In genomic region chr13:100492061-100492787, GRCm38 (mm10) we compare ENCODE assay signal across 8 mouse cellular contexts. TPM values are rescaled to one million over a fixed set of nuclear protein-coding genes. Genes with fewer than 3 reads are reported as not detected.
DNase-seq lines count a peak whose midpoint lies in the region; ATAC-seq and TF ChIP-seq lines count a peak whose summit lies in the region.

Gene Gtf2h2 (minus strand): TSS chr13:100492579.

- WGBS in forebrain, embryonic 14.5 days, result under 1% methylated on average over 48 of the region's 51 CpGs
- under 1% methylated on average over 48 of the region's 51 CpGs for WGBS in neural tube, embryonic 15.5 days

- TF ChIP-seq CTCF in ES-Bruce4 (IDR thresholded peaks at IDR 0.05; ENCODE audit: low read depth, low read length), result peak; percentile 82

- peaks cover 9% of the 10 kb centered on the region; the same call in 1 of the 2 replicates for H3K36me3 ChIP-seq in ES-Bruce4 (ENCODE audit: control insufficient read depth, insufficient read depth, low read length, poor library complexity, severe bottlenecking)
- peaks cover 25% of the 10 kb centered on the region for H3K36me3 ChIP-seq in forebrain, embryonic 14.5 days (ENCODE audit: control insufficient read depth, insufficient read depth, low read length)
- H3K36me3 ChIP-seq in neural tube, embryonic 15.5 days, result peaks cover 20% of the 10 kb centered on the region

- peak; percentile 89 for DNase-seq in forebrain, embryonic 14.5 days (ENCODE audit: low spot score)
- DNase-seq in heart, postnatal 14 days, result peak; percentile 88 to 92
- peak; percentile 81 for DNase-seq in layer of hippocampus, adult 11-12 months (ENCODE audit: low spot score)
- peak; percentile 80 to 82 for DNase-seq in lung, adult 18-20 months
- DNase-seq in testis, postnatal 14 days (ENCODE audit: low spot score), result peak; percentile 85

- TF ChIP-seq POLR2A in ES-Bruce4 (IDR thresholded peaks at IDR 0.05; ENCODE audit: insufficient read depth, low read length), result peak; percentile 56

- intact Hi-C loops in heart, postnatal 14 days (cut with DNase I), result loop anchor here (1.0 kb wide), 2 partner anchors 124 to 172 kb away; partner anchors contain the start of gene Marveld2

- no peaks in the 10 kb centered on the region for H3K9me3 ChIP-seq in ES-Bruce4 (replicated peaks; ENCODE audit: control insufficient read depth, insufficient read depth, low read length, poor library complexity, severe bottlenecking)
- H3K9me3 ChIP-seq in forebrain, embryonic 14.5 days (replicated peaks; ENCODE audit: control insufficient read depth, low read length), result no peaks in the 10 kb centered on the region
- no peaks in the 10 kb centered on the region for H3K9me3 ChIP-seq in neural tube, embryonic 15.5 days (replicated peaks)

- TF ChIP-seq EP300 in ES-Bruce4 (IDR thresholded peaks at IDR 0.05; ENCODE audit: insufficient read depth, low read depth, low read length), result 0 out of 2 replicates have a peak, but pooled peaks have one; percentile 32

- ATAC-seq in cerebellum, adult (ENCODE audit: insufficient number of reproducible peaks, low FRiP score, low TSS enrichment), result peak; percentile 67
- peak; percentile 88 for ATAC-seq in forebrain, embryonic 14.5 days
- peak; percentile 90 for ATAC-seq in neural tube, embryonic 15.5 days (ENCODE audit: low FRiP score)

- H3K27ac ChIP-seq in ES-Bruce4 (ENCODE audit: insufficient read depth, low read length), result no peak within 1 kb of the TSS
- H3K27ac ChIP-seq in forebrain, embryonic 14.5 days (ENCODE audit: low read depth, low read length), result peak within 1 kb of the TSS; percentile 81
- peak within 1 kb of the TSS; percentile 92 for H3K27ac ChIP-seq in neural tube, embryonic 15.5 days (replicated peaks)

- H3K27me3 ChIP-seq in ES-Bruce4 (ENCODE audit: control insufficient read depth, insufficient read depth, low read length, poor library complexity, severe bottlenecking), result no peaks in the 10 kb centered on the region
- H3K27me3 ChIP-seq in forebrain, embryonic 14.5 days (replicated peaks; ENCODE audit: control insufficient read depth, insufficient read depth, low read length), result no peaks in the 10 kb centered on the region
- H3K27me3 ChIP-seq in neural tube, embryonic 15.5 days (replicated peaks), result no peaks in the 10 kb centered on the region

- peak within 1 kb of the TSS; percentile 89 for H3K4me3 ChIP-seq in ES-Bruce4 (ENCODE audit: low read depth, low read length)
- peak within 1 kb of the TSS; percentile 68 for H3K4me3 ChIP-seq in forebrain, embryonic 14.5 days (ENCODE audit: low read depth, low read length)
- H3K4me3 ChIP-seq in neural tube, embryonic 15.5 days (replicated peaks), result peak within 1 kb of the TSS; percentile 98

- peak within 1 kb of the TSS; percentile 71 for H3K9ac ChIP-seq in ES-Bruce4 (ENCODE audit: low read depth, poor library complexity, severe bottlenecking)
- peak within 1 kb of the TSS; percentile 72 for H3K9ac ChIP-seq in forebrain, embryonic 14.5 days (ENCODE audit: low read length)
- H3K9ac ChIP-seq in neural tube, embryonic 15.5 days (replicated peaks), result peak within 1 kb of the TSS; percentile 86

- H3K4me1 ChIP-seq in ES-Bruce4 (ENCODE audit: control insufficient read depth, insufficient read depth, low read length), result no peaks in the 10 kb centered on the region
- H3K4me1 ChIP-seq in forebrain, embryonic 14.5 days (ENCODE audit: control insufficient read depth, insufficient read depth, low read length), result peaks cover 4% of the 10 kb centered on the region
- peaks cover 16% of the 10 kb centered on the region for H3K4me1 ChIP-seq in neural tube, embryonic 15.5 days

- peak within 1 kb of the TSS; percentile 64 for H3K4me2 ChIP-seq in forebrain, embryonic 14.5 days (ENCODE audit: low read length)
- H3K4me2 ChIP-seq in neural tube, embryonic 15.5 days, result peak within 1 kb of the TSS; percentile 75

RNA-seq across cellular contexts. Expression of gene Gtf2h2, which starts in this region (rescaled TPM):
- polyA plus RNA-seq in ES-Bruce4 (2011; ENCODE audit: insufficient read depth, insufficient read length, low read depth, missing spikeins), result 107 and 118 TPM in 2 replicates
- 63.0 and 64.8 TPM in 2 replicates for polyA plus RNA-seq in forebrain, embryonic 14.5 days (2014; fragmentation: Nextera tagmentation; extraction: Ambion mirVana)
- 10 to 100 TPM; 21.1 to 25.1 TPM for total RNA-seq in heart, postnatal 14 days (2021)
- 61.7 and 75.7 TPM in 2 replicates for polyA plus RNA-seq in neural tube, embryonic 15.5 days (2015; fragmentation: Nextera tagmentation; extraction: Ambion mirVana)
